Mouse (Mus musculus) midbrain, embryonic 14.5 days (tissue): ENCODE data around the gene Cela2a. TPM values are rescaled to one million over a fixed set of nuclear protein-coding genes. Genes with fewer than 3 reads are reported as not detected.

Experiments
- ATAC-seq: fragments of 200-750 bp; cut with Nextera tagmentation; 2 replicates; pipeline ENCODE4 v1.8.0; 2017; ENCODE audit warnings: moderate number of reproducible peaks, moderate library complexity; ENCODE audit not compliant: low FRiP score, low TSS enrichment
- DNase-seq: peaks from one replicate; pipeline ENCODE4 v3.0.0-alpha.2; 2015
- H3K27ac ChIP-seq: fragments of 300-500 bp; sonication (generic); replicated peaks from 2 replicates; pipeline ENCODE4 v1.5.1; 2014; ENCODE audit warnings: mild to moderate bottlenecking, low read depth, low read length, moderate library complexity
- H3K27me3 ChIP-seq: fragments of 300-500 bp; sonication (generic); 2 replicates; pipeline ENCODE4 v1.6.1; 2014; ENCODE audit warnings: low read length, control low read depth, mixed read lengths; ENCODE audit not compliant: control insufficient read depth, insufficient read depth
- H3K36me3 ChIP-seq: fragments of 300-500 bp; sonication (generic); 2 replicates; pipeline ENCODE4 v1.6.1; 2014; ENCODE audit warnings: low read length, control low read depth; ENCODE audit not compliant: control insufficient read depth, insufficient read depth
- H3K4me1 ChIP-seq: fragments of 300-500 bp; sonication (generic); 2 replicates; pipeline ENCODE4 v1.6.1; 2014; ENCODE audit warnings: mild to moderate bottlenecking, antibody characterized with exemption, low read length, control low read depth; ENCODE audit not compliant: control insufficient read depth, insufficient read depth
- H3K4me2 ChIP-seq: fragments of 300-500 bp; sonication (generic); 2 replicates; pipeline ENCODE4 v1.6.1; 2014; ENCODE audit warnings: mild to moderate bottlenecking, low read length, moderate library complexity
- H3K4me3 ChIP-seq: fragments of 300-500 bp; sonication (generic); replicated peaks from 2 replicates; pipeline ENCODE4 v1.5.1; 2014; ENCODE audit warnings: low read depth, low read length
- H3K9ac ChIP-seq: fragments of 300-500 bp; sonication (generic); replicated peaks from 2 replicates; pipeline ENCODE4 v1.6.1; 2014; ENCODE audit warnings: mild to moderate bottlenecking, low read length, moderate library complexity
- H3K9me3 ChIP-seq: fragments of 300-500 bp; sonication (generic); 2 replicates; pipeline ENCODE4 v1.6.1; 2016; ENCODE audit warnings: low read length, control low read depth, mixed read lengths; ENCODE audit not compliant: control insufficient read depth
- WGBS: fragments of 180-500 bp; shearing (Covaris S2); extraction: QIAGEN DNeasy Blood & Tissue Kit; methylation state at CpG from one replicate; pipeline ENCODE4 v1.1.7; 2014; 5-methylcytosine and 5-hydroxymethylcytosine counted together
- polyA plus RNA-seq: library from polyadenylated mRNA; unstranded; fragments of >200 nt; fragmentation: Nextera tagmentation; extraction: Ambion mirVana; gene quantifications from 2 replicates; pipeline ENCODE4 v1.2.1, GENCODE M21; 2014

Cela2a gene
- polyA plus RNA-seq, 1 experiment from 2014 or later = not detected

DNA sequence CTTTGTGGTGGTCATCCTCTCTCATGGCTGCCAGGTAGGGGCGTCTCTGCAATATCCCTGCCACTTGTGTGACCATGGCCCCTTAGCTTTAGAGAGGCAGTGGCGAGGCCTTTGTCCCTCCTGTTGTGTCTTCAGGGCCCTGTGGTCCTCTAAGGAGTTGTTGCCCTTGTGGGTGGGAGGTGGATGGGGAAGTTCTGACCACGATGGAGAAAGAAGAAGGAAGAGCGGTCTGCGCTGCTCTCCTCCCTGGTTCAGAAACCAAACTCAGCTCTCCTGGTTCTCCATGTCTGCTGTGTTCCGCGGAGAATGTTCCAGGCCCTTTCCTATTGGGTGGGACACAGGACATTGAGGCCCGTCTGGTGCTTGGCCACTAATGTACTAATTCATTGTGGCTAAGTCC is 20.1 kb downstream of the Cela2a start:
- H3K9me3 ChIP-seq = no peaks in the 10 kb centered on the region
- H3K27me3 ChIP-seq = no peaks in the 10 kb centered on the region
- DNase-seq (no peak), ATAC-seq (no peak)
- H3K4me2 ChIP-seq = no peak overlapping the region
- WGBS = 97% methylated on average over 8 of the region's 8 CpGs
- no peak overlapping the region for H3K27ac ChIP-seq
- H3K9ac ChIP-seq = no peak overlapping the region
- H3K4me3 ChIP-seq = no peak overlapping the region
- H3K36me3 ChIP-seq = peaks cover 77% of the 10 kb centered on the region
- no peaks in the 10 kb centered on the region for H3K4me1 ChIP-seq

DNA sequence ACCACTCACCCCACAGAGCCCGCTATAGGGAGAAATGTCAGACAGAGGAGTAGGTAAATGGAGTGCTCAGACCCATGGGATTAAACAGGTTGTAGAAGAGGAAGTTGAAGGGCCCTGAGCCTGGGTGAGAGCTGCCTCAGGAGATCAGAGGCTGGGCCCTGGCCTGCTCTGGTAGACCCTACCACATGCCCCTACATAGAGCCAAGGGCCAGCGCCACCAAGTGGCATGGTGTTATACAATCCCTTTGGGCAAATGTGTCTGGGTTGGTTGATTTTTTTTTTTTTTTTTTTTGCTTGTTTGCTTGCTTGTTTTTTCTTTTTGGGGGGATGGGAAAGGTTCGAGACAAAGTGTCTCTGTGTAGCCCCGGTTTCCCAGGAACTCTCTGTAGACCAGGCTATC is 21.9 kb downstream of the Cela2a start:
- 89% methylated on average over 4 of the region's 4 CpGs for WGBS
- H3K27ac ChIP-seq = no peak overlapping the region
- DNase-seq = no peak
- no peak overlapping the region for H3K9ac ChIP-seq
- H3K4me1 ChIP-seq = no peaks in the 10 kb centered on the region
- no peak for ATAC-seq
- no peak overlapping the region for H3K4me3 ChIP-seq
- no peak overlapping the region for H3K4me2 ChIP-seq
- H3K36me3 ChIP-seq = peaks cover 62% of the 10 kb centered on the region
- no peaks in the 10 kb centered on the region for H3K9me3 ChIP-seq
- H3K27me3 ChIP-seq = no peaks in the 10 kb centered on the region

DNA sequence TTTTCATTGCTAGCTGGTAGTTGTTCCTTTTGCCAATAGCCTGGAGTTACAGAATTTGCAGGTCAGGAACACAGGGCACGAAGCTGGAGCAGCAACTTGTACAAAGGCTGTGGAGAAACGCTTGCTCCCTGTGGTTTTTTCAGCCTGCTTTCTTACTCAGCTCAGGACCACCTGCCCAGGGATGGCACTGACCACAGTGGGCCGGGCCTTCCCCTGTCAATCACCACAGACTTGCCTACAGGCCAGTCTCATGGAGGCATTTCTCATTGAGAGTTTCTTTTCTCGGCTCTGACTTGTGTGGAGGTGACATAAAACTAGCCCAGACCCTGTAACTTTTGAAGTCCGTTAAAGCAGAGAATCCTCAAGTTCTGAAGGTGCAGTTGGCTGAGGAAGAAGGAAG is 28.4 kb downstream of the Cela2a start:
- no peaks in the 10 kb centered on the region for H3K27me3 ChIP-seq
- WGBS = 96% methylated on average over 5 of the region's 5 CpGs
- DNase-seq = no peak
- H3K9ac ChIP-seq = no peak overlapping the region
- peaks cover 13% of the 10 kb centered on the region for H3K36me3 ChIP-seq
- no peak overlapping the region for H3K4me2 ChIP-seq
- H3K9me3 ChIP-seq = no peaks in the 10 kb centered on the region
- no peak for ATAC-seq
- H3K4me1 ChIP-seq = peaks cover 10% of the 10 kb centered on the region; the same call in 1 of the 2 replicates
- H3K27ac ChIP-seq = no peak overlapping the region
- no peak overlapping the region for H3K4me3 ChIP-seq

DNA sequence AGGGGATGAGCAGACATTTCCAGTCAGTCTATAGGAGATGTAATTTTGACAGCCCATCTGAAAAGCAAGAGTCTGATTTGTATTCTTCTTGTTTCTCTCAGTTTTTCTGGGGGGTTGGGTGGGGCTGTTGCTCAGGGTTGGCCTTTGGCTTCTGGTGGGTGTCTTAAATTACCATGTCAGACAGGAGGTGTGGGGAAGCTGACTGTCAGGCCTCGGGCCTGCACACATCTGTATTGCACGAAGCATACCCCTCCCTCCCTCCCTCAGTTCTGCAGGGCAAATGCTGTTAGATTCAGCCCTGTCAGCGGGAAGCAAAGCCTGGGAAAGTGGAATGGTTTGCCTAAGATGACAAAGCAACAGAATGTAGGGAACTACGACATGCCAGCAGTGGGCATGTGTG is 29.0 kb downstream of the Cela2a start:
- Histone ChIP-seq H3K27ac (no peak overlapping the region), H3K4me1 (peaks cover 10% of the 10 kb centered on the region; the same call in 1 of the 2 replicates), H3K4me2 (no peak overlapping the region), H3K36me3 (peaks cover 13% of the 10 kb centered on the region), H3K9me3 (no peaks in the 10 kb centered on the region), H3K4me3 (no peak overlapping the region), H3K9ac (no peak overlapping the region), H3K27me3 (no peaks in the 10 kb centered on the region)
- WGBS = 89% methylated on average over 4 of the region's 4 CpGs
- DNase-seq (no peak), ATAC-seq (no peak)

DNA sequence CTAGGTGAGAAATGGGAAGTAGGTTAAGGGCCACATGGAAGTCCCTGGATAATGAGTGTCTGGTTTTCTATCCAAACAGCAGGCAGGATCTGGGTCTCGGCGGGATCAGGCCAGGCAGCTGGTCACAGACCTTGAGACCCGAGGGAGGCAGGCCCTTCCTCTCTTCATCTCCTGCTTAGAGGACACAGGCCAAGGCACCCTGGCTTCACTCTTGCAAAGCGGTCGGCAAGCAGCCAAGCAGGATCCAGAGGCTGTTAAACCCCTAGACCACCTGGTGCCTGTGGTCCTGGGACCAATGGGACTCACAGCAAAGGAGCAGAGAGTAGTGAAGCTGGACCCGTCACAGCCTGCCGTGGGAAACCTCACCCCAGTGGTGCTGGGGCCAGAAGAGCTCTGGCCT is 29.6 kb downstream of the Cela2a start:
- no peak for DNase-seq
- Histone ChIP-seq H3K9ac (no peak overlapping the region), H3K4me3 (no peak overlapping the region), H3K9me3 (no peaks in the 10 kb centered on the region), H3K27ac (no peak overlapping the region), H3K36me3 (peaks cover 13% of the 10 kb centered on the region), H3K4me1 (peaks cover 10% of the 10 kb centered on the region; the same call in 1 of the 2 replicates), H3K4me2 (no peak overlapping the region), H3K27me3 (no peaks in the 10 kb centered on the region)
- no peak for ATAC-seq
- 91% methylated on average over 7 of the region's 7 CpGs for WGBS

DNA sequence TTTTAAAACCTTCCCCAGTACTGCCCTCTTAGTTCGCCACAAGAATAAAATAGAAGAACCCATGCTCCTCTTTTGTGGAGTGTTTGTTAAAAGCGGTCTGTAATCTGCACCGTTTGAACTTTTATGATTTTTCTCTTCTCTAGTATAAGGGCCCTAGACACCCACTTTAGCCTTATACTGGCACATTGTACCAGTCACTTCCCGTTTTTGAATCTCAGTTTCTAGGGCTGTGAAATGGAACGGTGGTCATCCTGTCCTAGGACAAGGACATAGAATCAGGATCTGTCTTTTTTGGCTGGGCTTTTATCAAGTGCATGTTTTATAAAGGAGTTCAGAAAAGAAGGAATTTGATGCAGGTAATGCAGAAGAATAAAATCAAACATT is 31.8 kb downstream of the Cela2a start:
- Histone ChIP-seq H3K27ac (peak overlapping the region; percentile 91), H3K36me3 (peaks cover 13% of the 10 kb centered on the region), H3K4me2 (peak overlapping the region; percentile 69), H3K9me3 (no peaks in the 10 kb centered on the region), H3K27me3 (no peaks in the 10 kb centered on the region), H3K9ac (peak overlapping the region; percentile 70), H3K4me1 (peaks cover 16% of the 10 kb centered on the region), H3K4me3 (peak overlapping the region; percentile 75)
- ATAC-seq (no peak), DNase-seq (no peak)
- WGBS = 15% methylated on average over 5 of the region's 5 CpGs

DNA sequence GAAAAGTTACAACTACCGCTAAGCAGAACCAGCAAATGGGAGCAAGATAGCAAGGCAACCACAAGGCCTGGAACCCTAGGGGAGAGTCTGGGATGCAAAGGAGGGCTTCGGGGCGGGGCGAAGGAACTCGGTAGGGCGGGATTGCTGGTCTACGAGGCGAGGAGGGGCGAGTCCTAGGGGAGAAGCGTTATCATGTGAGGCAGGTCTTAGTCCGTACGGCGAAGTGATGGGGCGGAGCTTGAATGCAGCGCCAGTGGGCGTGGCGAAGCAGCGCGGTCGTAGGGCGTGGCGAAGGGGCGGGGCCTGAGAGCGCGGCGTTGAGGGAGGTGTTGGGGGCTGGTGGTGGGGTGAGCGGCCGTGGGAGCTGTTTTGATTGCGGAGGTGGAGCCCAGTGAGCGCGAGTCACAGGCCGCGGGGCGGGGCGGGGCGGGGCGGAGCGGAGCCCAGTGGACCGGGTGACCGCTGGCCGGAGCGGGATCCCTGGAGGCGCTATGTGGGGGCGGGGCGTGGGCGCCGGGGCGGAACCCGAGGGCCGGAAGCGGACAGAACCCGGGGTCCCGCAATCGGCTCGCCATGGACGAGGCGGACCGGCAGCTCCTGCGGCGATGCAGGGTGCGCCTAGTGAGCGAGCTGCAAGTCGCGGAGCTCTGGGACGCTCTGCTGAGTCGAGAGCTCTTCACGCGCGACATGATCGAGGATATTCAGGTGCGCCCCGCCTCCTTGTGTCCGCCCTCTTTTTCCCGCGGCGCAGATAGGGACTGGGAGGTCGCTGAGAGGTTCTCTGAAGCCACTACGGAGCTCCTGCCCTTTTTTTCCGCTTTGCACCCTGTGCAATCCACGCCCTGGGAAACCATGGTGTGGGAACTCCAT is 32.4 kb downstream of the Cela2a start, which contains the start of gene Casp9:
Gene Casp9, plus strand, starts transcription at position 331 of the 870 bp plus-strand sequence.
- no peaks in the 10 kb centered on the region for H3K9me3 ChIP-seq
- H3K27me3 ChIP-seq = no peaks in the 10 kb centered on the region
- peak within 1 kb of the TSS; percentile 91 for H3K27ac ChIP-seq
- peak within 1 kb of the TSS; percentile 69 for H3K4me2 ChIP-seq
- ATAC-seq (peak; percentile 78), DNase-seq (peak; percentile 96)
- peaks cover 16% of the 10 kb centered on the region for H3K4me1 ChIP-seq
- peak within 1 kb of the TSS; percentile 70 for H3K9ac ChIP-seq
- H3K4me3 ChIP-seq = peak within 1 kb of the TSS; percentile 75
- WGBS = under 1% methylated on average over 79 of the region's 80 CpGs
- H3K36me3 ChIP-seq = peaks cover 16% of the 10 kb centered on the region

DNA sequence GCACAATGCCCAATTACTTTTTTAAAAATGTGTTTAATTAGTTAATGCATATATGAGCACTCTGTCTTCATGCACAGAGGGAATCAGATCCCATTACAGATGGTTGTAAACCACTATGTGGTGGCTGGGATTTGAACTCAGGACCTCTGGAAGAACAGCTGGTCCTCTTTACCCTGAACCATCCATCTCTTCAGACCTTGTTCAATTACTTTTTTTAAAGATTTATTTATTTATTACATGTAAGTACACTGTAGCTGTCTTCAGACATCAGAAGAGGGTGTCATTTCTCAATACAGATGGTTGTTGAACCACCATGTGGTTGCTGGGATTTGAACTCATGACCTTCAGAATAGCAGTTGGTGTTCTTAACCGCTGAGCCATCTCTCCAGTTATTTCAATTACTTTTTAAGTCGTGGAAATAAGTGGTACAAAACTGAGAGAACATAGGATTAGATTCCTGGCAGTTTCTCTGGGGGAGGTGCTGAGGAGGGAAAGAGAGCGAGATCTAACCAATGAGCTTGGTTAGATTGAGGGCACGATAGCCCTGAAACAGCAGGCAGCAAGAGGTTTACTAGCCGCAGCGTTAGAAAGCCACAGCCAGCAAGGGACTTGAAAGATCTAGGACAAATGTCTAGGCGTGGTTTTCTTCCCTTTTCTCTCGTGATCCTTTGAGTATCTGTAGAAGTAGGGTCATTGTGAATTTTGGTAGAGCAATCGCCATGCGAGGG is 33.2 kb downstream of the Cela2a start:
- Histone ChIP-seq H3K27ac (peak overlapping the region; percentile 91), H3K4me2 (peak overlapping the region; percentile 69), H3K36me3 (peaks cover 19% of the 10 kb centered on the region), H3K4me3 (peak overlapping the region; percentile 75), H3K9me3 (no peaks in the 10 kb centered on the region), H3K9ac (no peak overlapping the region), H3K27me3 (no peaks in the 10 kb centered on the region), H3K4me1 (peaks cover 16% of the 10 kb centered on the region)
- ATAC-seq (no peak), DNase-seq (no peak)
- 11% methylated on average over 10 of the region's 10 CpGs for WGBS
